Mouse (Mus musculus) forebrain, postnatal 0 days (tissue): Measurements from ENCODE around the gene Mgat4e. TPM values are rescaled to one million over a fixed set of nuclear protein-coding genes. Genes with fewer than 3 reads are reported as not detected.
A peak's percentile ranks its signal among the peaks of the same experiment; 100 is the strongest.
"Not testable (repeated sequence)": the region's sequence is repeated elsewhere in the genome, so short reads cannot be mapped to it uniquely, and the experiment has no call there.

ENCODE experiments used
- ATAC-seq: fragments of 200-750 bp; cut with Nextera tagmentation; 2 replicates; pipeline ENCODE4 v1.8.0; 2017; ENCODE audit warnings: mild to moderate bottlenecking, moderate library complexity
- DNase-seq: peaks from one replicate; pipeline ENCODE4 v3.0.0-alpha.2; 2015
- H3K27ac ChIP-seq: fragments of 300-500 bp; sonication (generic); 2 replicates; pipeline ENCODE4 v1.5.1; 2014; ENCODE audit warnings: low read depth, mild to moderate bottlenecking, antibody characterized with exemption, low read length, moderate library complexity, mixed read lengths
- H3K27me3 ChIP-seq: fragments of 300-500 bp; sonication (generic); 2 replicates; pipeline ENCODE4 v1.6.1; 2014; ENCODE audit warnings: mild to moderate bottlenecking, low read length, mixed read lengths; ENCODE audit not compliant: insufficient read depth
- H3K36me3 ChIP-seq: fragments of 300-500 bp; sonication (generic); 2 replicates; pipeline ENCODE4 v1.6.1; 2014; ENCODE audit warnings: mild to moderate bottlenecking, moderate library complexity; ENCODE audit not compliant: insufficient read depth
- H3K4me1 ChIP-seq: fragments of 300-500 bp; sonication (generic); 2 replicates; pipeline ENCODE4 v1.6.1; 2014; ENCODE audit warnings: antibody characterized with exemption; ENCODE audit not compliant: insufficient read depth
- H3K4me2 ChIP-seq: fragments of 300-500 bp; sonication (generic); 2 replicates; pipeline ENCODE4 v1.6.1; 2014; ENCODE audit warnings: low read depth, mild to moderate bottlenecking, moderate library complexity
- H3K4me3 ChIP-seq: fragments of 300-500 bp; sonication (generic); 2 replicates; pipeline ENCODE4 v1.5.1; 2014; ENCODE audit warnings: low read depth, low read length, mixed read lengths
- H3K9ac ChIP-seq: fragments of 300-500 bp; sonication (generic); 2 replicates; pipeline ENCODE4 v1.6.1; 2014; ENCODE audit warnings: mild to moderate bottlenecking
- H3K9me3 ChIP-seq: fragments of 300-500 bp; sonication (generic); 2 replicates; pipeline ENCODE4 v1.6.1; 2016; ENCODE audit warnings: low read length
- CTCF ChIP-seq: sonication (generic); IDR thresholded peaks from 2 replicates; pipeline ENCODE4 v1.5.1; 2016; ENCODE audit warnings: antibody characterized with exemption, control low read depth, low read depth
- WGBS: fragments of 180-500 bp; shearing (Covaris S2); extraction: QIAGEN DNeasy Blood & Tissue Kit; methylation state at CpG from one replicate; pipeline ENCODE4 v1.1.7; 2014; 5-methylcytosine and 5-hydroxymethylcytosine counted together
- polyA plus RNA-seq: library from polyadenylated mRNA; unstranded; fragments of >200 nt; fragmentation: Nextera tagmentation; extraction: Ambion mirVana; gene quantifications from 2 replicates; pipeline ENCODE4 v1.2.1, GENCODE M21; 2015
- total RNA-seq: library from RNA; depleted of rRNA; stranded (reverse); fragments of >200 nt; gene quantifications from 2 replicates; pipeline ENCODE4 v1.2.3, GENCODE M21; 2014

Mgat4e gene
- total and polyA plus RNA-seq, 2 experiments from 2014 or later: not detected

- TF ChIP-seq CTCF: no peak
- Histone ChIP-seq H3K4me2 (no peak overlapping the region), H3K27me3 (no peaks in the 10 kb centered on the region), H3K4me1 (no peaks in the 10 kb centered on the region), H3K27ac (no peak overlapping the region), H3K9ac (no peak overlapping the region), H3K36me3 (no peaks in the 10 kb centered on the region), H3K4me3 (no peak overlapping the region), H3K9me3 (no peaks in the 10 kb centered on the region)
- ATAC-seq (no peak), DNase-seq (no peak)
- 88% methylated on average over 8 of the region's 8 CpGs for WGBS
These were observed 29.3 kb downstream of the Mgat4e start for GRCm38 (mm10) chr1:134520001-134520721.

GRCm38 (mm10) chr1:134519201-134519600 lies 30.3 kb downstream of the Mgat4e start:
- not testable (repeated sequence) for H3K4me2 ChIP-seq, ATAC-seq, H3K27ac ChIP-seq, H3K4me3 ChIP-seq, DNase-seq, H3K9ac ChIP-seq, H3K36me3 ChIP-seq, H3K27me3 ChIP-seq, H3K9me3 ChIP-seq, H3K4me1 ChIP-seq
- WGBS: 91% methylated on average over 5 of the region's 5 CpGs

- H3K4me1 ChIP-seq: no peaks in the 10 kb centered on the region
- ATAC-seq: peak; percentile 81
- no peak overlapping the region for H3K4me3 ChIP-seq
- H3K4me2 ChIP-seq: no peak overlapping the region
- no peaks in the 10 kb centered on the region for H3K36me3 ChIP-seq
- 14% methylated on average over 7 of the region's 7 CpGs for WGBS
- no peaks in the 10 kb centered on the region for H3K27me3 ChIP-seq
- TF ChIP-seq CTCF: peak; percentile 75
- no peak overlapping the region for H3K27ac ChIP-seq
- H3K9ac ChIP-seq: no peak overlapping the region
- peak; percentile 80 for DNase-seq
- H3K9me3 ChIP-seq: no peaks in the 10 kb centered on the region
These were observed 30.8 kb downstream of the Mgat4e start for GRCm38 (mm10) chr1:134518677-134519076.

GRCm38 (mm10) chr1:134517841-134518240 lies 31.6 kb downstream of the Mgat4e start:
- H3K27me3 ChIP-seq, H3K9me3 ChIP-seq, H3K4me2 ChIP-seq, H3K36me3 ChIP-seq, H3K9ac ChIP-seq, H3K4me3 ChIP-seq, H3K27ac ChIP-seq, H3K4me1 ChIP-seq, ATAC-seq, DNase-seq: not testable (repeated sequence)
- WGBS: 96% methylated on average over 14 of the region's 14 CpGs

GRCm38 (mm10) chr1:134516491-134517198 lies 32.8 kb downstream of the Mgat4e start:
- 30% methylated on average over 4 of the region's 4 CpGs for WGBS
- H3K4me2 ChIP-seq: no peak overlapping the region

GRCm38 (mm10) chr1:134515891-134516290 lies 33.6 kb downstream of the Mgat4e start:
- TF ChIP-seq CTCF: no peak
- WGBS: 70% methylated on average over 2 of the region's 2 CpGs
- H3K36me3 ChIP-seq: no peaks in the 10 kb centered on the region
- H3K27me3 ChIP-seq: peaks cover 8% of the 10 kb centered on the region
- H3K9ac ChIP-seq: no peak overlapping the region
- peaks cover 8% of the 10 kb centered on the region for H3K4me1 ChIP-seq
- no peak overlapping the region for H3K4me2 ChIP-seq
- no peaks in the 10 kb centered on the region for H3K9me3 ChIP-seq
- no peak for ATAC-seq
- H3K27ac ChIP-seq: no peak overlapping the region
- H3K4me3 ChIP-seq: no peak overlapping the region
- peak; percentile 6 for DNase-seq

More at GRCm38 (mm10) chr1:134516491-134517198, 32.8 kb downstream of the Mgat4e start:
- H3K4me1 ChIP-seq: peaks cover 8% of the 10 kb centered on the region
- no peak overlapping the region for H3K4me3 ChIP-seq
- H3K9ac ChIP-seq: no peak overlapping the region
- no peaks in the 10 kb centered on the region for H3K9me3 ChIP-seq
- TF ChIP-seq CTCF: no peak
- no peak overlapping the region for H3K27ac ChIP-seq
- DNase-seq (peak; percentile 15), ATAC-seq (peak; percentile 33; the same call in 1 of the 2 replicates)
- no peaks in the 10 kb centered on the region for H3K36me3 ChIP-seq
- H3K27me3 ChIP-seq: peaks cover 8% of the 10 kb centered on the region
